In the genomic region with DNA sequence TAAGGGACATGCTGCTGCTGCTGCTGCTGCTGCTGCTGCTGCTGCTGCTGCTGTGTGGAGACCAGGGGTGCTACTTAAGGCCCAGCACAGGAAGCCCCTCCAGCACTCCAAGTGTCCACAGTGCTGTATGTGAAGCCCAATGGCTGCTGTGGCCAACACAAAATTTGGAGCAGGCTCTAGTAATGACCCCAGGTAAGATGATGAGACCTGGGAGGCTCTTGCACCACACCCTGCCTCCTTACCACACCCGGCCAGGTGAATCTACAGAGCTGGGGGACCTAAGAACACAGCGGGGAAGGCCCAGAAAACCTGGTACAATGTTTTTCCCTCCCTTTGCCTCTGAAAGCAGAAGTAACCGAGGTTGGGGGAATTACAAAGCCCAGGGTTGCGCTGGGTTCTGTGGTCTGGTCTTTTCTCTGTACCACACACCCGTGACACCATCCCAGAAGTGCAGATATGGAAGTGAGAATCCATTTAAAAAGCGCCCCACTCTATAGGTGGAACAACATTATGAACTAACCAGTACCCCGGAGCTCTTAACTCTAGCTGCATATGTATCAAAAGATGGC, we compare ENCODE assay signal across 16 mouse cellular contexts. TPM values are rescaled to one million over a fixed set of nuclear protein-coding genes. Genes with fewer than 3 reads are reported as not detected.
A peak's percentile ranks its signal among the peaks of the same experiment; 100 is the strongest.
DNase-seq lines count a peak whose midpoint lies in the region; ATAC-seq and TF ChIP-seq lines count a peak whose summit lies in the region.
"Had no signal": no experiment of that assay in that cellular context is flagged by ENCODE, and none has a peak within 500 bp of the region (broad histone marks: within the 10 kb centered on the region; RNA-seq: fewer than 3 reads in every experiment).

No protein-coding gene starts in this region.

- TF ChIP-seq CTCF in thymus, adult 2 months (IDR thresholded peaks at IDR 0.05; ENCODE audit: borderline replicate concordance, control insufficient read depth, extremely low read depth, insufficient read depth, low read length, poor library complexity), result no peak

- no peak overlapping the region for H3K4me3 ChIP-seq in heart, embryonic 10.5 days
- no peak overlapping the region for H3K4me3 ChIP-seq in thymus, adult 2 months (ENCODE audit: control insufficient read depth, insufficient read depth, low read length)
- H3K4me3 ChIP-seq: midbrain, embryonic 10.5 days had no signal

- DNase-seq in heart, embryonic 10.5 days (ENCODE audit: low spot score), result no peak
- no peak for DNase-seq in heart, postnatal 25 days (ENCODE audit: low spot score)
- DNase-seq in thymus, adult 2 months, result no peak
- no peak for DNase-seq in thymus, postnatal 25 days
- DNase-seq in urinary bladder, postnatal 4 days (ENCODE audit: low spot score in 2 of 2), result no peak
- no peak for DNase-seq in layer of hippocampus, adult 11-12 months (ENCODE audit: low spot score)
- DNase-seq in lung, postnatal 36 days, result no peak
- DNase-seq: heart, postnatal 14 days had no signal

- intact Hi-C loops in heart, postnatal 25 days (cut with DNase I), result no loop called here

- peak; percentile 63 for ATAC-seq in megakaryocyte, adult 5-6 weeks (ENCODE audit: poor library complexity, severe bottlenecking)
- ATAC-seq: hindbrain, postnatal 0 days had no signal

- 0 out of 2 replicates have a peak overlapping the region, but pooled peaks have one; percentile 3 for H3K27ac ChIP-seq in heart, embryonic 10.5 days
- H3K27ac ChIP-seq in thymus, adult 2 months (ENCODE audit: control insufficient read depth, insufficient read depth, low read length), result 0 out of 2 replicates have a peak overlapping the region, but pooled peaks have one; percentile 14
- H3K27ac ChIP-seq: hindbrain, postnatal 0 days; liver, embryonic 14.5 days; midbrain, embryonic 10.5 days had no signal

- H3K9me3 ChIP-seq in heart, embryonic 10.5 days, result no peaks in the 10 kb centered on the region
- H3K9me3 ChIP-seq: midbrain, embryonic 10.5 days had no signal

- WGBS in heart, embryonic 10.5 days, result 81% methylated on average over 7 of the region's 7 CpGs
- WGBS in thymus, adult 2 months, result 35% methylated on average over 7 of the region's 7 CpGs

- TF ChIP-seq POLR2A in thymus, adult 2 months (IDR thresholded peaks at IDR 0.05; ENCODE audit: control insufficient read depth, extremely low read depth, insufficient read depth, low read length, poor library complexity), result no peak

- H3K4me1 ChIP-seq in heart, embryonic 10.5 days, result peaks cover 22% of the 10 kb centered on the region
- H3K4me1 ChIP-seq in thymus, adult 2 months (replicated peaks; ENCODE audit: control insufficient read depth, insufficient read depth, low read length), result peaks cover 57% of the 10 kb centered on the region

- H3K27me3 ChIP-seq in heart, embryonic 10.5 days (ENCODE audit: insufficient read depth, poor library complexity, severe bottlenecking), result peaks cover 40% of the 10 kb centered on the region
- H3K27me3 ChIP-seq in thymus, adult 2 months (ENCODE audit: control insufficient read depth, insufficient read depth, low read length), result no peaks in the 10 kb centered on the region

- H3K36me3 ChIP-seq in heart, embryonic 10.5 days, result no peaks in the 10 kb centered on the region
- H3K36me3 ChIP-seq in thymus, adult 2 months (ENCODE audit: control insufficient read depth, insufficient read depth, low read length), result no peaks in the 10 kb centered on the region
- H3K36me3 ChIP-seq: midbrain, embryonic 10.5 days had no signal

RNA-seq across cellular contexts. Expression of a gene that starts 0.8 kb away (rescaled TPM):
- polyA plus RNA-seq in heart, embryonic 10.5 days (2016; fragmentation: Nextera tagmentation; extraction: Ambion mirVana), result 0.11 TPM in 1 of 2 replicates, not detected in the other
- under 1 TPM in 1 of 2 experiments, not detected in 1; 0.23 TPM for total RNA-seq in heart, postnatal 25 days (2021)
- polyA plus RNA-seq in thymus, adult 2 months (2012; rRNA removed), result 256 and 265 TPM in 2 replicates
- 20.0 and 25.8 TPM in 2 replicates for total RNA-seq in megakaryocyte, adult 5-6 weeks (2015)
- total RNA-seq in megakaryocyte, adult 5-6 weeks (2017), result 7.6 and 10.7 TPM in 2 replicates
- total RNA-seq: gastrocnemius, adult 8-10 months; layer of hippocampus, adult 18-20 months; left cerebral cortex, postnatal 36 days had no signal
- polyA plus RNA-seq: forebrain, embryonic 11.5 days; midbrain, embryonic 10.5 days had no signal

RNA-seq across cellular contexts. Expression of a gene that starts 38.0 kb away (rescaled TPM):
- polyA plus RNA-seq in heart, embryonic 10.5 days (2016; fragmentation: Nextera tagmentation; extraction: Ambion mirVana), result 66.5 and 98.2 TPM in 2 replicates
- 1 to 10 TPM; 6.4 to 7.6 TPM for total RNA-seq in heart, postnatal 25 days (2021)
- 124 and 126 TPM in 2 replicates for polyA plus RNA-seq in thymus, adult 2 months (2012; rRNA removed)
- 62.0 and 67.7 TPM in 2 replicates for total RNA-seq in megakaryocyte, adult 5-6 weeks (2015)
- 48.9 and 57.9 TPM in 2 replicates for total RNA-seq in megakaryocyte, adult 5-6 weeks (2017)

RNA-seq across cellular contexts. Expression of a gene that starts 58.5 kb away (rescaled TPM):
- 13.0 and 14.9 TPM in 2 replicates for polyA plus RNA-seq in heart, embryonic 10.5 days (2016; fragmentation: Nextera tagmentation; extraction: Ambion mirVana)
- 1 to 10 TPM; 1.5 to 1.9 TPM for total RNA-seq in heart, postnatal 25 days (2021)
- polyA plus RNA-seq in thymus, adult 2 months (2012; rRNA removed), result 2.8 and 2.9 TPM in 2 replicates
- 0.16 and 0.32 TPM in 2 replicates for total RNA-seq in megakaryocyte, adult 5-6 weeks (2015)
- 0.40 and 0.69 TPM in 2 replicates for total RNA-seq in megakaryocyte, adult 5-6 weeks (2017)

Comparison
In these comparisons a context has a peak if more than half of its experiments do, and no peak if none do; other contexts are left out.
1. RNA of a gene that starts 0.8 kb away (total RNA-seq): 7.6 to 25.8 TPM in megakaryocyte, adult 5-6 weeks; 0.23 TPM in heart, postnatal 25 days; every median in the first group is over 4 times any median in the second.
2. RNA of a gene that starts 38.0 kb away (total RNA-seq): 48.9 to 67.7 TPM in megakaryocyte, adult 5-6 weeks; 6.4 to 7.6 TPM in heart, postnatal 25 days; every median in the first group is over 4 times any median in the second.